Mouse (Mus musculus): ENCODE results near the gene Casq2.

- TF ChIP-seq CTCF (IDR thresholded peaks at IDR 0.05; ENCODE audit: borderline replicate concordance, insufficient read depth, low read depth, low read length) (no peak), POLR2A (IDR thresholded peaks at IDR 0.05; ENCODE audit: borderline replicate concordance, insufficient read depth, low read length) (no peak)
These were observed 93.7 kb downstream of the Casq2 start for GRCm38 (mm10) chr3:102179869-102180268.
